Mouse (Mus musculus): ENCODE data around the gene Krit1. TPM values are rescaled to one million over a fixed set of nuclear protein-coding genes. Genes with fewer than 3 reads are reported as not detected.
A peak's percentile ranks its signal among the peaks of the same experiment; 100 is the strongest.
"Not testable (repeated sequence)": the region's sequence is repeated elsewhere in the genome, so short reads cannot be mapped to it uniquely, and the experiment has no call there.

Gene Krit1
- polyA plus RNA-seq, 2 experiments = 37.6 TPM

DNA sequence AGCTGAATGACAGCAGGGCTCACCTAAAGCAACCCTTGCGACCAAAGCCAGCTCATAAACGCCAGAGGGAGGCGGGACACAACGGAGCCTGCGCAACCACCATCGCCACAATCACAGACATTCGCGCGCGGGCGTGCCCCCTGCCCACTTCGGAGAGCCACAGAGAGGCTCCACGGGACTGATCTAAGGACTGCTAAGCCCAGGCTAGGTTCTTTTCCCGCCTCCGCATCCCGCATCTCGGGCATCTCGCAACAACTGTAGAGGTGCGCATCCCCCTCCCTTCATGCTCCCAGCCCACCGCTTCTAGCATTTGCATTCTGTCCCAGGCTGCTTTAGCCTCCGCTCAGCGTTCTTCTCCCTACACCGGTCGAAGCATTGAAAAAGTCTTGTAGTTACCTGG, 42.0 kb downstream of the Krit1 start, which contains the start of gene Lrrd1:
Gene Lrrd1 (plus strand): TSS at position 148 of the 400 bp plus-strand sequence.
- no peaks in the 10 kb centered on the region for H3K9me3 ChIP-seq (ENCODE audit: control insufficient read depth, low read length)
- ATAC-seq (ENCODE audit: low FRiP score, low read depth) = no peak
- TF ChIP-seq POLR2A (IDR thresholded peaks at IDR 0.05; ENCODE audit: borderline replicate concordance, extremely low read depth, insufficient read depth, insufficient read length) = no peak
- peak within 1 kb of the TSS; percentile 54 for H3K9ac ChIP-seq (ENCODE audit: low read depth, low read length, severe bottlenecking)
- DNase-seq (ENCODE audit: low spot score) = no peak
- H3K36me3 ChIP-seq (ENCODE audit: control insufficient read depth, insufficient read depth, low read length) = peaks cover 14% of the 10 kb centered on the region
- no peaks in the 10 kb centered on the region; the same call in 1 of the 2 replicates for H3K4me1 ChIP-seq (ENCODE audit: control insufficient read depth, insufficient read depth, low read length)
- WGBS = 5% methylated on average over 24 of the region's 24 CpGs
- 0 out of 2 replicates have a peak, but pooled peaks cover 3% of the 10 kb centered on the region for H3K27me3 ChIP-seq (ENCODE audit: control insufficient read depth, insufficient read depth, low read length)
- H3K4me3 ChIP-seq (replicated peaks; ENCODE audit: low read length) = peak within 1 kb of the TSS; percentile 38
- no peak within 1 kb of the TSS for H3K27ac ChIP-seq (replicated peaks; ENCODE audit: low read depth, low read length)
- peak within 1 kb of the TSS; percentile 62 for H3K4me2 ChIP-seq (replicated peaks; ENCODE audit: low read depth, low read length, severe bottlenecking)

DNA sequence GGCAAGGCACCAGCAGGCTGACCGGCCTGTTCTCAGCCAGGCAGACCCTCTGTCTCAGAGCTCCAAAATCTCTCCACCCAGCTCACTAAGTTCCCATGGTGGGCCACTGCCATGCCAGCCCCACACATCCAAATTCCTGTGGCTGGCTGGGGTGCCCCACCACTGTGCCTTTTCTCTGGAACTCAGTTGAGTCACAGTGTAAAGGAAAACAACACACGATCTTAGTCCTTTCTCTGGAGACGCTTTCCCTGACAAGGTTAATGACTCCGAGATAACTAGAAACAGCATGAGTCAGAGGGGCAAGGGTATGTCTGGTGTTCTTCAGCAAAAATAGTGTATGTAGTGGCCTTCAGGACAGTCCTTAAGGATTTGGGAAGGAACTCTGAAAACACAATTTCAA, 67.2 kb downstream of the Krit1 start:
- Histone ChIP-seq H3K9me3 (ENCODE audit: control insufficient read depth, low read length) (no peaks in the 10 kb centered on the region), H3K4me2 (replicated peaks; ENCODE audit: low read depth, low read length, severe bottlenecking) (no peak overlapping the region), H3K4me1 (ENCODE audit: control insufficient read depth, insufficient read depth, low read length) (no peaks in the 10 kb centered on the region), H3K27ac (replicated peaks; ENCODE audit: low read depth, low read length) (no peak overlapping the region), H3K27me3 (ENCODE audit: control insufficient read depth, insufficient read depth, low read length) (no peaks in the 10 kb centered on the region), H3K4me3 (replicated peaks; ENCODE audit: low read length) (no peak overlapping the region), H3K9ac (ENCODE audit: low read depth, low read length, severe bottlenecking) (no peak overlapping the region), H3K36me3 (ENCODE audit: control insufficient read depth, insufficient read depth, low read length) (no peaks in the 10 kb centered on the region)
- ATAC-seq (ENCODE audit: low FRiP score, low read depth) = no peak
- 76% methylated on average over 4 of the region's 4 CpGs for WGBS
- TF ChIP-seq POLR2A (IDR thresholded peaks at IDR 0.05; ENCODE audit: borderline replicate concordance, extremely low read depth, insufficient read depth, insufficient read length) = no peak
- DNase-seq (ENCODE audit: low spot score) = no peak

DNA sequence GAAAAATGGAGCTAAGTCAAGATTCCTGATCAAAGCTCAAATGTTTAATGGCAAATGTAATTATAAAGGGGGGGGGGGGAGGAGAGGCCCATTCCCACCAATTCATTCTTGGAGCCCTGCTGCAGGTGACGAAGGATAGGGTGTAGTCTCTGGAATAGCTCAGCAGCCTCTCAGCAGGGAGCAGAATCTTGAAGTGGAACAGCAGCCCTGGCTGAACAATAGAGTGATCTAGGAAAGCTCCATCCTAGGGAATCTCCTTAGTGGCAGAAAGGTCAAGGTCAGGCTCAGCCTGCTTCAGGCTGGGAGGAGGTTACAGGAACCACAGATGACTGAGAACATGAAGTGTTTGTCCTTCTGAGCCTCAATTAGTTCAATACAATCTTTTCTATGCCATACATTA, 69.4 kb downstream of the Krit1 start:
- Histone ChIP-seq H3K36me3 (ENCODE audit: control insufficient read depth, insufficient read depth, low read length) (no peaks in the 10 kb centered on the region), H3K27me3 (ENCODE audit: control insufficient read depth, insufficient read depth, low read length) (no peaks in the 10 kb centered on the region), H3K27ac (replicated peaks; ENCODE audit: low read depth, low read length) (no peak overlapping the region), H3K4me3 (replicated peaks; ENCODE audit: low read length) (no peak overlapping the region), H3K9ac (ENCODE audit: low read depth, low read length, severe bottlenecking) (no peak overlapping the region), H3K4me1 (ENCODE audit: control insufficient read depth, insufficient read depth, low read length) (no peaks in the 10 kb centered on the region), H3K9me3 (ENCODE audit: control insufficient read depth, low read length) (no peaks in the 10 kb centered on the region), H3K4me2 (replicated peaks; ENCODE audit: low read depth, low read length, severe bottlenecking) (no peak overlapping the region)
- TF ChIP-seq POLR2A (IDR thresholded peaks at IDR 0.05; ENCODE audit: borderline replicate concordance, extremely low read depth, insufficient read depth, insufficient read length) = no peak
- DNase-seq (ENCODE audit: low spot score) (no peak), ATAC-seq (ENCODE audit: low FRiP score, low read depth) (no peak)
- WGBS = 55% methylated on average over 1 of the region's 1 CpGs

DNA sequence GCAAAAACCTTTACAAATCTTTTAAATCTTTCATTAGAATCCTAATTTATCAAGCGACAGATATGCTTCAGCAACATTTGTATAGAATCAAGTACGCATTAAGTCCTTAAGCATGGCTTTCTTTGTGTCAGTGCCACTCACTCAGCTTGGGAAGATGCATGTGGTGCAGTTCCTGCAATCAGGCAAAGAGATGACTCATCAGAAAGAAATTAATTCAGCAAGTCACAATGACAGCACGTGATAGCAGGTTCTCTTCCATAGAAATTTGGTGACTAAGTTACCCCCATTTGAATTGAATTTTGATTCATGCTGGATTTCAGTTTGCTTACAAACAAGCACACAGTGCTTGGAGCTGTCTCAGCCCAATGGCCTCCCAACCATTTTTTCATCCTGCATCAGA, 70.5 kb downstream of the Krit1 start:
- no peaks in the 10 kb centered on the region for H3K9me3 ChIP-seq (ENCODE audit: control insufficient read depth, low read length)
- TF ChIP-seq POLR2A (IDR thresholded peaks at IDR 0.05; ENCODE audit: borderline replicate concordance, extremely low read depth, insufficient read depth, insufficient read length) = no peak
- WGBS = 84% methylated on average over 3 of the region's 3 CpGs
- H3K4me2 ChIP-seq (replicated peaks; ENCODE audit: low read depth, low read length, severe bottlenecking) = no peak overlapping the region
- no peaks in the 10 kb centered on the region for H3K4me1 ChIP-seq (ENCODE audit: control insufficient read depth, insufficient read depth, low read length)
- no peaks in the 10 kb centered on the region for H3K27me3 ChIP-seq (ENCODE audit: control insufficient read depth, insufficient read depth, low read length)
- ATAC-seq (ENCODE audit: low FRiP score, low read depth) (no peak), DNase-seq (ENCODE audit: low spot score) (no peak)
- H3K27ac ChIP-seq (replicated peaks; ENCODE audit: low read depth, low read length) = no peak overlapping the region
- no peak overlapping the region for H3K9ac ChIP-seq (ENCODE audit: low read depth, low read length, severe bottlenecking)
- H3K4me3 ChIP-seq (replicated peaks; ENCODE audit: low read length) = no peak overlapping the region
- H3K36me3 ChIP-seq (ENCODE audit: control insufficient read depth, insufficient read depth, low read length) = no peaks in the 10 kb centered on the region

DNA sequence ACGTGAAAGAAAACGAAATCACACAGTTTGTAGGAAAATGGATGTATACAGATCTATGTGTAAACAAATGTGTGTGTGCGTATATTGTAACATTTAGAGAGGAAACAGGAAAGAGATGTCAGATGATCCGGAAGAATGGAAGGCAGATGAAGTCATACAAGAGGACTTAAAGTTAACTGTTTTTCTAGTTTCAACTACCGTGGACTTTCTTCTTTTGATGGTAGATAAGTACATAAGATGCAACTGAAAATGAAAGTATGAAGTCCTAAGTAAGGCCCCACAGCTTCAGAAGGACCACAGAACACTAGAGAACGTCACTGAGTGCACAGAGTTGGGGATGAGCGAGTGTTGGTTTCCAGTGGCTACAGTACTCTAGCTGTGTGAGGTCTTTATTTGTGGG, 83.9 kb downstream of the Krit1 start:
- WGBS = 86% methylated on average over 7 of the region's 7 CpGs

DNA sequence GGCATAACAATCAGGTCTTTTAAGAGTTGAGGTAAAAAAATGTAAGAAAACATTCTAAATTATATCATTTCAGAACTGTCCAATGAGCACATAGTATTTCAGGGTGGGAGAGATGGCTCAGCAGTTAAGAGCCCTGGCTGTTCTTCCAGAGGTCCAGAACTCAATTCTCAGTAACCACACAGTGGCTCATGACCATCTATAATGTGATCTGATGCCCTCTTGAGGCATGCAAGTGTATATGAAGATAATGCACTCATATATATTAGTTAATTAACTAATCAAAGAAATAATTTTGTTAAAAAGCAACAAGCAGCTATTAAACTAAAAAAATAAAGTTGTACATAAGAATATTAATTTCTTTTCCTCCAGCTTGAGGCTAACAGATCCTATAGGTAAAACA, 86.2 kb downstream of the Krit1 start:
- H3K4me1 ChIP-seq (ENCODE audit: control insufficient read depth, insufficient read depth, low read length) = 0 out of 2 replicates have a peak, but pooled peaks cover 3% of the 10 kb centered on the region
- no peak overlapping the region for H3K27ac ChIP-seq (replicated peaks; ENCODE audit: low read depth, low read length)
- no peaks in the 10 kb centered on the region for H3K27me3 ChIP-seq (ENCODE audit: control insufficient read depth, insufficient read depth, low read length)
- no peaks in the 10 kb centered on the region for H3K9me3 ChIP-seq (ENCODE audit: control insufficient read depth, low read length)
- no peak for TF ChIP-seq POLR2A (IDR thresholded peaks at IDR 0.05; ENCODE audit: borderline replicate concordance, extremely low read depth, insufficient read depth, insufficient read length)
- no peaks in the 10 kb centered on the region; the same call in 1 of the 2 replicates for H3K36me3 ChIP-seq (ENCODE audit: control insufficient read depth, insufficient read depth, low read length)
- no peak overlapping the region for H3K4me2 ChIP-seq (replicated peaks; ENCODE audit: low read depth, low read length, severe bottlenecking)
- no peak overlapping the region for H3K9ac ChIP-seq (ENCODE audit: low read depth, low read length, severe bottlenecking)
- H3K4me3 ChIP-seq (replicated peaks; ENCODE audit: low read length) = no peak overlapping the region
- DNase-seq (ENCODE audit: low spot score) = no peak
- no peak for ATAC-seq (ENCODE audit: low FRiP score, low read depth)

More for the DNA sequence above, 83.9 kb downstream of the Krit1 start:
- not testable (repeated sequence) for H3K4me2 ChIP-seq (replicated peaks; ENCODE audit: low read depth, low read length, severe bottlenecking); H3K4me1 ChIP-seq (ENCODE audit: control insufficient read depth, insufficient read depth, low read length); H3K36me3 ChIP-seq (ENCODE audit: control insufficient read depth, insufficient read depth, low read length); ATAC-seq (ENCODE audit: low FRiP score, low read depth); H3K9me3 ChIP-seq (ENCODE audit: control insufficient read depth, low read length); H3K27me3 ChIP-seq (ENCODE audit: control insufficient read depth, insufficient read depth, low read length); DNase-seq (ENCODE audit: low spot score); H3K27ac ChIP-seq (replicated peaks; ENCODE audit: low read depth, low read length); H3K9ac ChIP-seq (ENCODE audit: low read depth, low read length, severe bottlenecking); H3K4me3 ChIP-seq (replicated peaks; ENCODE audit: low read length)

DNA sequence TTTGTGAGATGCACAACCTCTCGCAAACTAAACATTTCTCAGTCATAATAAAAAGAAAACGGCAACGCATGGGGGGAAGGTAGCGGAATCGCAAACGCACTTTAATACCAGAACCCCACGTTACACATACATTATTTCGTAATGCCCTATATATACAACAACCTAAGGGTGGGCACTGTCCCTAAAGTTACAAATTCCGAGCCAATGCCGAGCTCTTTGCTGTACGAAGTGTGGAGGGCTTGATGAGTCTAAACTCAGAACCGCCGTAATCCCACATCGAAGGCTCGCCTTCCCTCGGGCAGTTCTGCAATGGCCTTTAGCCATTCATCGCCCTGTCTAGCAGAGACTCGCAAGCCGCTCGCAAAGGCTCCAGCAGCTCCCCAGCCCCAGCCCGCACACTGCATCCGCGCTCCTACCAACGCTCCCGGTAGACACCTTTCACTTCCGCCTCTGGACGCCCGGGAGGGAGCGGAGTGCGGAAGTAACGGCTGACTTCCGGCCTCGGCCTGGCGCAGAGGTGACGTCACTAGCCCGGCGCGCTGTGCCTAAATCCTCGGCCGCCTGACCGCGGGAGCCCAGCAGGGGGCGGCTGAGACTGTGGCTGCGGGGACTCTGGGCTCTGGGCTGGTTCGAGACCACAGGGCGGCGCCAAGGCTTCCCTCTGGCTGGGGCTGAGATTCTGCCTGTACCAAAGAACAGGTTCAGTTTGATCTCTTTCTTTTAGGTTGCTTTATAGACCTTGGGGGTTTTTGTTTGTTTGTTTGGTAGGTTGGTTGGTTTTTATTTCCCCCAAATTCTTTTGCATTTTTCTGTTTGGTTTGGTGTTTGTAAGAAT, 90.7 kb downstream of the Krit1 start, which contains the start of gene Mterf1a:
Gene Mterf1a (minus strand): TSS at position 475 of the 835 bp plus-strand sequence.
- Histone ChIP-seq H3K9ac (ENCODE audit: low read depth, low read length, severe bottlenecking) (peak within 1 kb of the TSS; percentile 51), H3K4me2 (replicated peaks; ENCODE audit: low read depth, low read length, severe bottlenecking) (peak within 1 kb of the TSS; percentile 69), H3K4me3 (replicated peaks; ENCODE audit: low read length) (peak within 1 kb of the TSS; percentile 43)
- not testable (repeated sequence) for DNase-seq (ENCODE audit: low spot score); H3K36me3 ChIP-seq (ENCODE audit: control insufficient read depth, insufficient read depth, low read length); H3K9me3 ChIP-seq (ENCODE audit: control insufficient read depth, low read length); H3K4me1 ChIP-seq (ENCODE audit: control insufficient read depth, insufficient read depth, low read length); H3K27ac ChIP-seq (replicated peaks; ENCODE audit: low read depth, low read length); H3K27me3 ChIP-seq (ENCODE audit: control insufficient read depth, insufficient read depth, low read length)
- ATAC-seq (ENCODE audit: low FRiP score, low read depth) = peak; percentile 98
- WGBS = 0% methylated on average over 6 of the region's 47 CpGs

DNA sequence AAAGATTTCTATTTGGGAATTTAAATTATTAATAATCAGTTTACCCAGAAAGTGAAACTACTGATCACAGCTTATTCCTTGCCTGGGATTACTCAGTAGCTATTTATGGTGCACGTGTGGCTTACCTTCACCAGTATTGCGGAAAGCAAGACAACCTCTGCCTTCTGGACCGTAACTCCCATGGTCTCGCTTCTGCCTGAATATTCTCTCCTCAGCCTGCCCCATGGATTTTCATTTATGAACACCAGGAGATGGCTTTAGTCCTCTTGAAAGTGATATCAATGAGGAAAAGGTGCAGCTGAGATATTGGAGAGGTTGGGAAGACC, 91.3 kb downstream of the Krit1 start:
- not testable (repeated sequence) for H3K4me2 ChIP-seq (replicated peaks; ENCODE audit: low read depth, low read length, severe bottlenecking); H3K4me1 ChIP-seq (ENCODE audit: control insufficient read depth, insufficient read depth, low read length); H3K36me3 ChIP-seq (ENCODE audit: control insufficient read depth, insufficient read depth, low read length); H3K27me3 ChIP-seq (ENCODE audit: control insufficient read depth, insufficient read depth, low read length); H3K27ac ChIP-seq (replicated peaks; ENCODE audit: low read depth, low read length); ATAC-seq (ENCODE audit: low FRiP score, low read depth); H3K9me3 ChIP-seq (ENCODE audit: control insufficient read depth, low read length); DNase-seq (ENCODE audit: low spot score); H3K9ac ChIP-seq (ENCODE audit: low read depth, low read length, severe bottlenecking)
- peak overlapping the region; percentile 25 for H3K4me3 ChIP-seq (replicated peaks; ENCODE audit: low read length)
- WGBS = 94% methylated on average over 4 of the region's 4 CpGs
